Comparison of ENCODE assay signal across 23 mouse cellular contexts in genomic region chr6:16177313-16177712, GRCm38 (mm10).
DNase-seq lines count a peak whose midpoint lies in the region; ATAC-seq and TF ChIP-seq lines count a peak whose summit lies in the region.
"Had no signal": no experiment of that assay in that cellular context is flagged by ENCODE, and none has a peak within 500 bp of the region (broad histone marks: within the 10 kb centered on the region; RNA-seq: fewer than 3 reads in every experiment).

No protein-coding gene starts in this region.

- no peaks in the 10 kb centered on the region for H3K79me2 ChIP-seq in CH12.LX (replicated peaks; ENCODE audit: control insufficient read depth, extremely low read depth, insufficient read depth, poor library complexity, severe bottlenecking)

- 22% methylated on average over 5 of the region's 5 CpGs for WGBS in intestine, embryonic 14.5 days
- WGBS in intestine, postnatal 0 days: 37% methylated on average over 5 of the region's 5 CpGs
- WGBS in kidney, embryonic 16.5 days: 23% methylated on average over 5 of the region's 5 CpGs

- dilution Hi-C loops in CH12.LX (cut with MboI; ENCODE audit: extremely low pct_ligation_motif_present, extremely low pct_unique_long_range_greater_than_20kb, low sequenced_read_pairs): no loop called here

- no peak for DNase-seq in intestine, embryonic 14.5 days (ENCODE audit: low spot score)
- DNase-seq in kidney, postnatal 10 days: no peak
- no peak for DNase-seq in CH12.LX (ENCODE audit: extremely low read depth)
- peak; percentile 25 for DNase-seq in brain, embryonic 14.5 days (ENCODE audit: low read depth)
- DNase-seq: adrenal gland, adult 8-10 months; adrenal gland, postnatal 25 days; cerebellum, adult 18-20 months; cerebellum, adult 9-10 months; cerebellum, postnatal 14 days; forebrain, postnatal 0 days; gastrocnemius, adult 2 months; gastrocnemius, postnatal 14 days; heart, adult 11 months had no signal

- no peak for TF ChIP-seq CTCF in intestine, postnatal 0 days (IDR thresholded peaks at IDR 0.05; ENCODE audit: low read depth)
- no peak for TF ChIP-seq CTCF in CH12.LX (conservative IDR thresholded peaks at IDR 0.05 in 1 of 2, IDR thresholded peaks at IDR 0.05 in 1 of 2; ENCODE audit: low read depth in 2 of 2, low read length in 2 of 2)
- no peak for TF ChIP-seq CTCF in brain, embryonic 14.5 days (IDR thresholded peaks at IDR 0.05; ENCODE audit: borderline replicate concordance, extremely low read depth, insufficient read depth, insufficient read length)

- no peak for ATAC-seq in intestine, embryonic 14.5 days (replicated peaks; ENCODE audit: low FRiP score, low TSS enrichment, low read depth)
- ATAC-seq in intestine, postnatal 0 days: no peak
- ATAC-seq in kidney, embryonic 16.5 days (ENCODE audit: low FRiP score, low TSS enrichment): peak; percentile 51; the same call in 1 of the 2 replicates
- ATAC-seq: activated CD4-positive, CD25-positive, alpha-beta regulatory T cell, adult 4 months; CD4-positive, CD25-positive, alpha-beta regulatory T cell, adult 4 months; forebrain, embryonic 14.5 days; forebrain, postnatal 0 days had no signal

- H3K27ac ChIP-seq in intestine, embryonic 14.5 days (ENCODE audit: low read depth): no peak overlapping the region
- no peak overlapping the region for H3K27ac ChIP-seq in intestine, postnatal 0 days (ENCODE audit: low read depth, low read length)
- H3K27ac ChIP-seq in kidney, embryonic 16.5 days (ENCODE audit: low read length): no peak overlapping the region
- H3K27ac ChIP-seq in CH12.LX (ENCODE audit: insufficient read depth, low read depth): no peak overlapping the region
- H3K27ac ChIP-seq: embryonic facial prominence, embryonic 12.5 days; embryonic facial prominence, embryonic 15.5 days; gastrocnemius, adult 2 months; hindbrain, embryonic 12.5 days; hindbrain, embryonic 15.5 days had no signal

- H3K27me3 ChIP-seq in intestine, embryonic 14.5 days (replicated peaks; ENCODE audit: control insufficient read depth, insufficient read depth, low read length): no peaks in the 10 kb centered on the region
- no peaks in the 10 kb centered on the region for H3K27me3 ChIP-seq in intestine, postnatal 0 days (replicated peaks; ENCODE audit: control insufficient read depth, insufficient read depth, low read length)
- H3K27me3 ChIP-seq in kidney, embryonic 16.5 days (ENCODE audit: insufficient read depth, low read length): no peaks in the 10 kb centered on the region
- H3K27me3 ChIP-seq in CH12.LX (replicated peaks): no peaks in the 10 kb centered on the region
- H3K27me3 ChIP-seq: embryonic facial prominence, embryonic 12.5 days; embryonic facial prominence, embryonic 15.5 days; hindbrain, embryonic 12.5 days; hindbrain, embryonic 15.5 days had no signal

- no peaks in the 10 kb centered on the region for H3K36me3 ChIP-seq in intestine, embryonic 14.5 days (ENCODE audit: control insufficient read depth, insufficient read depth, low read length)
- no peaks in the 10 kb centered on the region for H3K36me3 ChIP-seq in intestine, postnatal 0 days (ENCODE audit: control insufficient read depth, insufficient read depth)
- no peaks in the 10 kb centered on the region for H3K36me3 ChIP-seq in kidney, embryonic 16.5 days (ENCODE audit: insufficient read depth, low read length)
- H3K36me3 ChIP-seq in CH12.LX (replicated peaks in 1 of 2; ENCODE audit: control insufficient read depth in 1 of 2, insufficient read depth in 1 of 2, low read length in 1 of 2): no peaks in the 10 kb centered on the region
- H3K36me3 ChIP-seq: embryonic facial prominence, embryonic 12.5 days; embryonic facial prominence, embryonic 15.5 days; hindbrain, embryonic 12.5 days; hindbrain, embryonic 15.5 days had no signal

- in situ Hi-C loops in CH12.LX (cut with MboI; ENCODE audit: low pct_ligation_motif_present, low pct_unique_long_range_greater_than_20kb, low sequenced_read_pairs): no loop called here

- TF ChIP-seq EP300 in CH12.LX (IDR thresholded peaks at IDR 0.05; ENCODE audit: low read length): no peak

- TF ChIP-seq RAD21 in CH12.LX (IDR thresholded peaks at IDR 0.05; ENCODE audit: low read depth, low read length): no peak

- 0 out of 2 replicates have a peak overlapping the region, but pooled peaks have one; percentile 3 for H3K4me2 ChIP-seq in intestine, embryonic 14.5 days (ENCODE audit: low read length)
- H3K4me2 ChIP-seq in intestine, postnatal 0 days (replicated peaks; ENCODE audit: low read depth): no peak overlapping the region
- H3K4me2 ChIP-seq in kidney, embryonic 16.5 days (replicated peaks; ENCODE audit: low read depth, low read length): no peak overlapping the region
- H3K4me2 ChIP-seq in CH12.LX (ENCODE audit: insufficient read depth, low read depth, poor library complexity, severe bottlenecking): peak overlapping the region; percentile 44
- H3K4me2 ChIP-seq: embryonic facial prominence, embryonic 12.5 days; embryonic facial prominence, embryonic 15.5 days; heart, embryonic 11.5 days; hindbrain, embryonic 12.5 days; hindbrain, embryonic 15.5 days had no signal

- H3K9me3 ChIP-seq in intestine, embryonic 14.5 days (ENCODE audit: control insufficient read depth, low read length): no peaks in the 10 kb centered on the region
- no peaks in the 10 kb centered on the region for H3K9me3 ChIP-seq in intestine, postnatal 0 days (ENCODE audit: control insufficient read depth)
- no peaks in the 10 kb centered on the region for H3K9me3 ChIP-seq in kidney, embryonic 16.5 days (ENCODE audit: low read length)
- H3K9me3 ChIP-seq in CH12.LX (replicated peaks; ENCODE audit: low read length): no peaks in the 10 kb centered on the region
- H3K9me3 ChIP-seq: embryonic facial prominence, embryonic 12.5 days; embryonic facial prominence, embryonic 15.5 days; hindbrain, embryonic 12.5 days; hindbrain, embryonic 15.5 days had no signal

- H3K9ac ChIP-seq in intestine, embryonic 14.5 days (ENCODE audit: low read length): no peak overlapping the region
- H3K9ac ChIP-seq in intestine, postnatal 0 days (ENCODE audit: low read depth, low read length): no peak overlapping the region
- H3K9ac ChIP-seq in kidney, embryonic 16.5 days (replicated peaks; ENCODE audit: low read length): no peak overlapping the region
- H3K9ac ChIP-seq in CH12.LX (ENCODE audit: insufficient read depth, low read depth): no peak overlapping the region
- H3K9ac ChIP-seq: embryonic facial prominence, embryonic 12.5 days; embryonic facial prominence, embryonic 15.5 days; forebrain, postnatal 0 days; hindbrain, embryonic 12.5 days; hindbrain, embryonic 15.5 days had no signal

- H3K4me1 ChIP-seq in intestine, embryonic 14.5 days (replicated peaks; ENCODE audit: control insufficient read depth, insufficient read depth, low read length): no peaks in the 10 kb centered on the region
- no peaks in the 10 kb centered on the region for H3K4me1 ChIP-seq in intestine, postnatal 0 days (replicated peaks; ENCODE audit: control insufficient read depth, insufficient read depth, low read length)
- H3K4me1 ChIP-seq in kidney, embryonic 16.5 days (ENCODE audit: insufficient read depth, low read length): no peaks in the 10 kb centered on the region
- peaks cover 0 to 8% of the 10 kb centered on the region in 2 experiments; a peak in 3 of 4 replicates for H3K4me1 ChIP-seq in CH12.LX (ENCODE audit: control insufficient read depth in 1 of 2, insufficient read depth in 2 of 2)
- H3K4me1 ChIP-seq: embryonic facial prominence, embryonic 12.5 days; embryonic facial prominence, embryonic 15.5 days; hindbrain, embryonic 12.5 days; hindbrain, embryonic 15.5 days had no signal

- TF ChIP-seq POLR2A in CH12.LX (IDR thresholded peaks at IDR 0.05; ENCODE audit: low read depth, low read length): no peak
- no peak for TF ChIP-seq POLR2A in brain, embryonic 14.5 days (IDR thresholded peaks at IDR 0.05; ENCODE audit: borderline replicate concordance, extremely low read depth, insufficient read depth, insufficient read length, poor library complexity, severe bottlenecking)

- no peak overlapping the region for H3K4me3 ChIP-seq in intestine, embryonic 14.5 days (ENCODE audit: low read depth, low read length)
- no peak overlapping the region for H3K4me3 ChIP-seq in intestine, postnatal 0 days (ENCODE audit: low read depth, low read length)
- no peak overlapping the region for H3K4me3 ChIP-seq in kidney, embryonic 16.5 days (ENCODE audit: low read length)
- H3K4me3 ChIP-seq in CH12.LX (replicated peaks in 1 of 3; ENCODE audit: low read depth in 2 of 3, low read length in 2 of 3, poor library complexity in 1 of 3): no peak overlapping the region
- H3K4me3 ChIP-seq: embryonic facial prominence, embryonic 12.5 days; embryonic facial prominence, embryonic 15.5 days; gastrocnemius, adult 2 months; hindbrain, embryonic 12.5 days; hindbrain, embryonic 15.5 days had no signal

TF ChIP-seq in CH12.LX, 34 proteins besides CTCF, POLR2A, EP300 and RAD21:
- TF ChIP-seq IRF4 (IDR thresholded peaks at IDR 0.05; ENCODE audit: low read depth, low read length): peak; percentile 62; the same call in 1 of the 2 replicates
- no peak for TF ChIP-seq CHD2 (IDR thresholded peaks at IDR 0.05; ENCODE audit: low read length)

Comparison
In these comparisons a context has a peak if more than half of its experiments do, and no peak if none do; other contexts are left out.
1. H3K4me2 ChIP-seq: peak in intestine, embryonic 14.5 days (single experiment) and CH12.LX (single experiment); none in intestine, postnatal 0 days (single experiment) and kidney, embryonic 16.5 days (single experiment).